Mouse (Mus musculus) R1 (cell line): Measurements from ENCODE around the gene 1700123O20Rik.

Experiments
- DNase-seq: peaks from one replicate; pipeline ENCODE4 v3.0.0-alpha.2; 2018; ENCODE audit warnings: low read depth, low spot score

The 1700123O20Rik gene

DNA sequence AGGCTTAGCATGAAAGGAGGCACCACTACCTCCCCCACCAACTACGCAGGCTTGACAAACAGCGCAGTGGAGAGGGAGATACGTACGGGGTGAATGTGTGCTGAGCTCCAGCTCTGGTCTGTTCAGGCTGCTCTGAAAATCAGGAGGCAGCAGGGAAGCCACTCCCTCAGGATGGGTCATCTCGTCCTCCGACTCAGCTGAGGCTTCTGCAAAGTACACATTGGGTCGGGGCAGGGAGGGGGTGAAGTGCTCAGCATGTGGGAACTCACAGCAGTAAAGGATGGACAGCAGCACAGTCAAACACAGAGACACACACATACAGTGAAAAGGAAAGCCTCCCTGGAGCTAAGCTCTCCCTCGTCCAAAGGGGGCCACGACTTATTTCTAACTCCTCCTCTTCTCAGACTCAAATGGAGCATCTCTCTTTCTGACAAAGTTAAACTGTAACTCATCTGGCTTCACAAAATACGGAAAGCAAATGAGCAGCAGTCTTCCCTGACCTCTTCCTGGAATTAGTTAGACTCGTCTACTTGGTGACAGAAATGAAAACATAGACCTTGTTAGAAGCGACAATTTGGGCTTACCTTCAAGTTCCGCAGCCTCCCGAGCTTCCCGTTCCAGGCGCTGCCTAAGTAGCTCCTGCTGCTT lies 7.2 kb upstream of the 1700123O20Rik start:
- peak; percentile 36 for DNase-seq

DNA sequence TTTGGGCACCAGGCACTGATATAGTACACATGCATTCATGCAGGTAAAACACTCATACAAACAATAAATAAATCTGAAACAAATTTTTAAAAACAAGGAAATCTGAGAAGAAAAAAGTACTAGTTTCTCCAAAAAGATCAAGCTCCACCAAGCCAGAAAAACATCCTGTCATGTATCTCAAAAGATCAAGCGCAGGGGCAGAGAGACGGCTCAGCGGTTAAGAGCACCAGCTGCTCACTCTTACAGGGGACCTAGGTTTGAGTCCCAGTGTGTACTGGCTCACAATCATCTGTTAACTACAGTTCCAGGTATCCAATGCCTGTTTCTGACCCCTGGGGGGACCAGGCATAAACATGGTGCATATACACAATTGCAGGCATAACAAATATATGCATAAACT lies 3.6 kb upstream of the 1700123O20Rik start:
- DNase-seq: no peak

DNA sequence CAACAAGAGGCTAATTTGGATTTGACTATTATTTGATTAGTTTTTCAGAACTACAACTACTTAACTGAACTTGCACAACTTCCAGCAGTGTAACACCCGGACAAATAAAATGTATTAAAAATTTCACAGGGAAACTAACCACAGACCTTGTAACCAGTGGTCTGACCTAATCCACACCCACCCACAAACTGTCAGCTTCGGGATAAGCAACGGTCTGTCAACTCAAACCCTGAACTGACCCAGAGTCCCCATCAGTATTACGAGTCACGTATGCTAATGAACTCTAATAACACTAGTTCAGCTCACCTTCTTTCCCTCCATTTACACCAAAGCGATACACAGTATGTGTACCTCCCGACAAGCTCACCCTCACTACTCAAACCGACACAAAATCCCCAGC lies 545 bp upstream of the 1700123O20Rik start:
- no peak for DNase-seq

DNA sequence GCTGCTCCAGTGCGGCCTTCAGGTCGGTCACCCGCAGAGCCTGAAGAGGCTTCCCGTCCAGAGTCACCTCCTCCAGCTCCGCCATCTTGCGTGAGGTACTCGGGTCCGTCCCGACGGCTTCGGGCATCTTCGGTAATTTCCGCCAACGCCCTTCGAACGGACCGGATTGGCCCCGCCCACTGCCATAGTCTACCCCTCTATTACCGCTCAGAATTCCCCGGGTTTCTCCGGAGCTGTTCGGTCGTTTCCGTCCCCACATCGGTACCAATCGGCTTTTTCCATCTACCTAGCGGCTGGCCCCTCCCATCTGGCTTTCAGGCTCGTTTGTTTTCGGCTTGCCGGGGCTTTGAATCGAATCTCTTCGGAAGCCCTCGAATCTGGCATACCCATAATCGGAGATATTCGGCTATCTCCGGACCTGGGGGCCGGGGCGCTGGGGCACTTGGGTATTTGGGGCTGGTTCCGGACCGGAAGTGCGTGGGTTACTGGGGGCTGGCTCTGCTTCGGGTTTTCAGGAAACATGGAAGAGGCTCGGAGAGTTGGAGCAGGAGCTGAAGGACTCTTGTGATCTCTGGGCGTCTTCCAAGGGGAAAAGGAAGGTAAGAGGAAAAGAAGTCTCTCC lies 617 bp downstream of the 1700123O20Rik start, which contains the start of gene Acin1:
Acin1 (minus strand) TSS at position 410 of the 622 bp plus-strand sequence.
- peak; percentile 98 for DNase-seq

DNA sequence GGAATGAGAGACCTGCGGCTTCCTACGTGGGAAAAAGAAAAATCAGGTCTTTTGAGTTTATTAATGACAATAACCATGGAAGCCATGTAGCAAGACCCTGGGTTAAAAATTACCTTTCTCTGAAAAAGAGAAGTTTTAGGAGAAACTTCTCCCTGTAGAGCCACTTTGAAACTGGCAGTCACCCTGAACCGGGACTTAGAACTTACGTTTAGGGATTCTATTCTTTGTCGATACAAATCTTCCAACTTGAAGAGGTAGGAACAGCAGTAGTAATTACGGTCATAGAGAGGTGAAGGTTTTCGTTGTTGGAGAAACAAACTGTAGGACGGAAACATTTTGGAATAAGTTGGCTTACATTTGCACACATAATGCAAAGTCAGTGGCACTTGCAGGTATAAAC lies 1.2 kb downstream of the 1700123O20Rik start:
- no peak for DNase-seq

DNA sequence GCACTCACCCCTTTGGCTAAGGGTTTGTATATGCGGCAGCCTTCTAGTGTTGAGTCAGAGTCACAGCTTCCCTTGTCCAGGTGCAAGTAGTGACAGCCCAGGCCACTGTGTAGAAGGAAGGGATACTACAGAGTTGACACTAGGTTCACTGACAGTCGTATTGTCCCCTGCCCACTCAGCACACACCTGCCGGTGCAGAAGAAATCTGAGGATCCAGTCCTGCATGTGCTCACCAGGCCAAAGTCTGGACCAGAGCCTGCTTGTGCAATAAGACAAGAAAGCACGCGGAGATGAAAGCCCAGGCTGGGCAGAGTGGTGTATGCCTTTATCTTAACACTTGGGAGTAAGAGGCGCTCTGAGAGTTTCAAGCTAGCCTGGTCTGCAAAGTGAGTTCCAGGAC lies 9.0 kb downstream of the 1700123O20Rik start:
- DNase-seq: no peak

DNA sequence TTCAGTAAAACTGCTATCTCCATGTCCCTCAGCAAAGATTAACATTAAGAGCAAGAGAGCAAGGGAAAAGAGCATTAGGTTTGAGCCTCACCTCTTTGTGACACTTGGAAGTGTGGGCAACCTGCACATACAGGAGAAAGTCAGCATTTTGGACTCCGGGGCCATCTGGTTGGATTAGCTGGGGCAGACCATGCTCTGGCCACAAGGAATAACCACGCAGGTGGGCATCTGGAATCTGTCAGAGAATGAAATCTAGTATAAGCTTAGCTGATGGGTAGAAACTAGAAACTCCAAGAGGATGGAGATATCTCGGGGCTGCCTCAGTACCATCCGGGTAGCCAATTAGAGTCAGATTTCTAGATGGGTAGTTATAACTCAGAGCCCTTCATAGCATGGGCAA lies 10.7 kb downstream of the 1700123O20Rik start:
- DNase-seq: no peak

DNA sequence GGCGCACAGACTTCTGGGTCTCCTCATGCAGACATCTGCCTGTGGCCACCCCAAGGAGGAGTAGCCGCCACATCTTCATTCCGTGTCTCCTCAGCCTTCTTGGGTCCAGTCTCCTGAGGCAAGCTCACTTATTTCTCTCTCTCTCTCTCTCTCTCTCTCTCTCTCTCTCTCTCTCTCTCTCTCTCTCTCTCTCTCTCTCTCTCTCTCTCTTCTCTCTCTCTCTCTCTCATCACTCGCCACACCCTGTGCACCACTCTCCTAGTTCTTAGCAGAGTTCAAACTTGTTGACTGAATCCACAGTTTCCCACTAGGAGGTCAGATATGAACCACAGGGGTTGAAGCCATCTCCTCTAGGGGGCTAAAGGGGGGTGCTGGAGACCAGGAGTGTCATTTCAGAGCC lies 12.7 kb downstream of the 1700123O20Rik start, which contains the start of gene Gm29776:
Gm29776 (minus strand) TSS at position 101 of the 400 bp plus-strand sequence.
- DNase-seq: no peak

DNA sequence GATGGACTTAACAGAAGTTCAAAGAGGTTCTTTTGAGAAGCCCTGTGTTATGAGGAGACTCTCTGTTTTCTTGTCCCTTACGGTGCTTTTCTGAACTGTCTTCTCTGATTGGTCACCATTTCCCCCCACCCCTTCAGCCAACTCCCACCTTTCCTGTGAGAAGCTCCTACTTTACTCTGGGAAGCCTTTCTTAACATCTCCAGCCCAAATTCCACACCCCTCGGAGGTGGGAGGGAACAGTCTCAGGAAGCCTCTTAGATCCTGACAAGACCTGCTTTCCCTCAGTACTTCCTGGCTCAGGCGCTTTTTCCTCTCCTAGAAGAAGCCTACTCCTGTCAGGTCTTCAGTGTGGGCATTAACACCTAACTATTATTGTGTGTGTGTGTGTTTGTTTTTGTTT lies 13.6 kb downstream of the 1700123O20Rik start:
- DNase-seq: peak; percentile 82

DNA sequence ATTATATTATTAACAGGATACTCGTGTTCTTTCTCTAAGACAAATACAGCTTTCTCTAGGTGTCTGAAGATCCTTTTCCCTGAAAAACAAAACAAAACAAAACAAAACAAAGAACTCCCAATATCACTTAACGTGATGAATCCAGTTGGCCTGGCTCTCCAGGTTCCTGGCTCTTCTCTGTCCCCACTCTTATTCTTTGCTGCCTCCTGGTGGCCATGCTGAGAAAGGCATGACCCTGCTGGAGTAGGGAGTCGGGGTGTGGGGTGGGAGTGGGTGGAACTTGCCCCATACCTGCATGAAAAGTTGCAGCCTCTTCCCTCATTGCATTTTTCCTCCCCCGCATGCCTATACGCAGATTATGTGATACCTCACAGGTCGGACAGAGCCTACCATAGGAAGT lies 15.3 kb downstream of the 1700123O20Rik start:
- peak; percentile 85 for DNase-seq

DNA sequence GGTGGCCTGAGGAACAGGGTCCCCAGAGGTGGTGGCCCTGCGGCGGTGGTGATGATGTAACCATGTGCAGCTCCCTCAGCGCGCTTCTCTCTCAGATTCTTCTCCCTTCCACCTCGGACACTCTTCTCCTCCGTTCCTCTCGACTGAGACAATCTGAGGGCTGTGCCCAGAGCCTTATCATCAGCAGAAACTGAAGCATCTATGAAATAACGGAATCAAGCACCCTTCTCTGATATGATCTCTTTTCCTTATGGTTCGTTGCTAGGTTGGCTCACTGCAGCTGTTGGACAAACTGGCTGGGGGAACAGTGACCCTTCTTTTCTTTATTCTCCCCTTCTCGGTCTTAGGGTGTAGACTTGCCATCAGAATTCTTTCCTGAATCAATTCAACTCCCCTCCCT lies 17.2 kb downstream of the 1700123O20Rik start:
- DNase-seq: no peak

DNA sequence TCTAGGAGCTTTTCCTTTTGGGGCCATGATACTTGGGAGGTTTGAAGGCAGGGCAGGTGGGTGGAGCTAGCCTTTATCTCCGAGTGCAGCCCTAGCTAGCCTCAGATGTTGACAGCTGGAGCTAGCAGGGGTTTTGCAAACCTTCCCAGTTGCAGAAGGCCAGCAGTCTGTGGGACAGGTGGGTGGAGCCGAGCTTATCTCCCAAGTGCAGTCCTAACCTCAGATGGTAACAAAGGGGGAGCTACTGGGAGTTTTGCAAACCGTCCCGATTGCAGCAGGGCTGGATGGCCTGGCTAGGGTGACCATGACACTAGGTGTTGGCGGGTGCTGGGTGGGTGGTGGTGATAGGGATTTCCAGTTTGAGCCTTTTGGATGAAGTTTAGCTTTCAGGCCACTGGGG lies 19.8 kb downstream of the 1700123O20Rik start:
- DNase-seq: no peak

DNA sequence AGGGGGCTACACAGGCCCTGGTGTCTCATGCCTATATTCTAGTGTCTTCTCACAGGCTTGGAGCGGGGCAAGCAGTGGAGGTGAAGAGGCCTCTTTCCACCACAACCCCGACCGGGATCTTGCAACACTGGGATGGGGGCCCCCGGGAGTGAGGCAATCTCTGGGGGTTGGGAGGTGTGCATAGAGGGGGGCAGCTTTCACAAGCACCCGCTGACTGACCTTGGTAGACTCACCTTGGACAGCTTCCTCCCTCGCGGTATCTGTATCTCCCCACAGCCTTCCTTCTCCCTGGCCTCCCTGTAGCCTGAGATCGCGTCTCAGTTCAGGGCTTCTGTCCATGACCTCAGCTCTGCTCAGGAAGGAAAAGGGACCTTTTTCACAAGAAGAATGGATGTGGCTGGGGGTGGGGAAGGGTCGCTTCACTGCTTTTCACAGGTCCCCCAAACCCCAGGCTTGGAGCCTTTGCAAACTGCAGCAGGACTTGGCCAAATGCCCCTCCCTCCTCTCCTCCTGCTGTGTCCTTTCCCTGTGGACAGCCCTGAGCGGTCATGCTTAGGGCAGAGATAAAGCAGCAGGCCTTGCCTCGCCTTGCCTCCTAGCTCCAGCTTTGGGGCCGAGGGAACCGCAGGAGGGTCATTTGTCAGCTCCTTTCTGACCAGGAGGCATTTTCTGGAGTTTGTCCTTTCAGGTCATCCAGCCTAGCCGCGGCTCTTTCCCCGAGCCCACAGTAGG lies 20.7 kb downstream of the 1700123O20Rik start:
- no peak for DNase-seq

DNA sequence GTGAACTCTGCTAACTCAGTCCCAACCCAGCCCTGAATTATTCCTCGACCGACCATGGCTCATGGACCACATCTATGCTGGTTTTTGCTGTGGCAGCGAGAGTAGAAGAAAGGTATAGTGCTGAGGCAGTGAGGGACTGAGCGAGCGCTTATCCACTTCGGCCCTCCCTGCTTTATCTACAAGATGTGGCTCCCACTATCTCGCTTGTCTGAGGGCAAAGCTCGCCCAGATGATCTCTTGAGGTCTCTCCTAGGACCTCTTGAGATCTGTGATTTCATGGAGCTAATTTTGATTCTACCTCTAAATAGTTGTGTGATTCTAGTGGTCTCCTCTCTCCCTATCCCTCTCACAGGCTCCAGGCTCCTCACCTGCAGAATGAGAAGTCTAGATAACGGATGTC lies 23.0 kb downstream of the 1700123O20Rik start:
- no peak for DNase-seq

DNA sequence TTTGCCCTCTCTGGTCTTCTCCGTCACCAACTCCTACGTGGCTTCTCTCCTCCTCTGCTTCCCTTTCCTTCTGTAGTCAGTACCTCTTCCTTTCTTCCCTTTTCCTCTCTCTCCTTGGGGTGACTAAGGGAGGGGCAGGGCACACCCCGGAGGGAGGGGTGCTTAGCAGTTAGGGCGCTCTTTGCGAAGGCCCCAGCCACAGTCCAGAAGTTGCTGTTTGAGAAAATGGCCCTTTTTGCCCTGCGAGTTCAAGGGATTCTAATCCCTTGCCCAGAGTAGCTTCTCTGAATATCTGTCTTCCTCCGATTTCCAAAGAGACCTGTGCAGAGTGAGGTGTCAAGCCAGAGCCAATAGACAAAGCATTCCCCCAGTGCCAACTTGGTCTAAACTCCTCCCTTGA lies 26.1 kb downstream of the 1700123O20Rik start, which contains the start of gene Cebpe:
Cebpe (minus strand) TSS at position 101 of the 400 bp plus-strand sequence.
- DNase-seq: no peak

DNA sequence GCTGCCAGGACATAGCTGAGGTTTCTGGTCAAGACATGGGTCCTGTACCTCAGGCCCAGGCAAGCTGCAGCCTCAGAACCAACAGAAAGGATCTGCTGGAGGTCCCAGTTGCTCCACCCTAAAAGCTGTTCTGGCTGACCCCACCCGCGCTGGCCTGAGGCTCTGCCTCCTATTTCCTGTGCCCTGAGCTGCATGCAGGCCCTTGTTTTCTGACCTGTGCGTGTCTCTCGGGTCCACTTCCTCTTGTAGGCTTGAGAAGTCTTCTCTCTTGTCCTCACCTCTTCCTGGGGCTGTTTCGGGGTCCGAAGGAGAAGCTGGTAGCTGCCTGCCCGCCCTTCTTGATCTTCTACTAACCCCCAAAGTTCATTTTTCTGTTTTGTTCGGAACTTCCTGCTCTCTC lies 26.8 kb downstream of the 1700123O20Rik start:
- no peak for DNase-seq

DNA sequence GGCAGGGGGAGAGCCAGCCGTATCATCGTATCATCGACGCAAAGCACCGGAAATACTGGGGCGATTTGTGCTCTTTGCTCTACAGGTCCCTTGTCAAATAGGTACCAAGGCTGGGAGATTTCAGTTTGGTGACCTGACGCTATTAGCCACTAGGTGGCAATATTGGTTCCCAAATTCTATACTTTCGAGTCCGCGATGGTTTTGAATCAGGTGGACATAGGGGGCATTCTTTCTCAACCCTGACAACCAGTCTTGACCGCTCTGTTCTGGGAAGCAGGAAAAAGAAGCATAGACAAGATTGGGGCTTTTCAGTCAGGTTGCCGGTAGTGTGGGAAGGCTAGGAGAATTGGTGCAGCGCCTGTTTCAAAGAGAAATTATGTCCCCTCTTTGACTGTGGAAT lies 28.1 kb downstream of the 1700123O20Rik start:
- DNase-seq: peak; percentile 93

DNA sequence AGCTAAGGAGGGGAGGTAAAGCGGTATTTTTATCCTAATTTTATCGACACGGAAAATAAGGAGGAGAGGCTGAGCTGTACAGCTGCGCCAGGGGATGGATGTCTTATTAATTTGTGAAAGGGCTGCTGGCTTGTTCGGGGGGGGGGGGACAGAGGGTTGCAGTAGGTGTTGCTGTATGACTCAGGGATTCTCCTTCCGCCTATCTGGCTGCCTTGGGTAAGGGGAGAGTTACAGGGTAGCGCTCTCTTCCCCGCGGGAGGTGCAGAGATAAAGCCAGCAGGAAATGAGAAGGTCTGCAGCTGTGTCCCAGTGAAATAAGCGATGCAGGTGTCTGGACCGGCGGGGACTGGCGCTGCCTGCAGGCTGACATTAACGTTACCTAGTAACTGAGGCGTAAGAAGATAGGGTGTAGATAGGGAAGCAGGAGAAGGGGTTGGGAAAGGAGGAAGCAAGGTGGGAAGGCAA lies 28.6 kb downstream of the 1700123O20Rik start:
- peak; percentile 80 for DNase-seq

DNA sequence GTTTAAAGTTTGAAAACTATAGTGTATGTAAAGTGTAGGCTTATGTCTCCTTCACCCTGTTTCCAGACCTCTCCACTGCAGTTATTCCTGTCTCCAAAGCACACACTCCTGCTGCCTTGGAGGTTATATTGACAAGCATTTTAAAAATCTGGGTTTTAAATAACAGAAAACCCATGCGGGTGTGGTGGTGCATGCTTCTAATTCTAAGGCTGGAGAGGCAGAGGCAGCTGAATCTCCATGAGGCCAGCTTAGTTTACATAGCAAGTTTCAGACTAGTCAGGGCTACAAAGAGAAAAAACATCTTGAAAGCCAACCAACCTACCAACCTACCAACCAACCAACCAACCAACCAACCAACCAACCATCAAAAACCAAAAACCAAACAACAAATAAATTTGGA lies 29.4 kb downstream of the 1700123O20Rik start:
- no peak for DNase-seq

DNA sequence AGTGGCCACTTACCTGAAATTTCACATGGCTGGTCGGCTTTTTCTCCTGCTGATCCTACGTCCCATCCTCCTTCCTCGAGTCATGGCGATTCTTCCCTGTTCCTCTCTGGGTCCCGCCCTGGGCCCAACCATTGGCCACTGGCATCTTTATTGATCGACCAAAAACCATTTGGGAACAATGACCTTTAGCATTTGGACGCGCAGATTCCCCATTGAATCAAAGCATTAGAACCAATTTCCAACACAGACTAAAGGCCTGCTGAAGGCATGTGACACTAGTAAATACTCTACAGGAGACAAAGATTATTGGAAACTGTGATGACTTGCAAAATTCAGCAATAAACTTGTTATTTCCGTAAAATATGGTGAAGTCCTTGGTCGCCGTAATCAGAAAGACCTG lies 34.0 kb downstream of the 1700123O20Rik start:
- no peak for DNase-seq

DNA sequence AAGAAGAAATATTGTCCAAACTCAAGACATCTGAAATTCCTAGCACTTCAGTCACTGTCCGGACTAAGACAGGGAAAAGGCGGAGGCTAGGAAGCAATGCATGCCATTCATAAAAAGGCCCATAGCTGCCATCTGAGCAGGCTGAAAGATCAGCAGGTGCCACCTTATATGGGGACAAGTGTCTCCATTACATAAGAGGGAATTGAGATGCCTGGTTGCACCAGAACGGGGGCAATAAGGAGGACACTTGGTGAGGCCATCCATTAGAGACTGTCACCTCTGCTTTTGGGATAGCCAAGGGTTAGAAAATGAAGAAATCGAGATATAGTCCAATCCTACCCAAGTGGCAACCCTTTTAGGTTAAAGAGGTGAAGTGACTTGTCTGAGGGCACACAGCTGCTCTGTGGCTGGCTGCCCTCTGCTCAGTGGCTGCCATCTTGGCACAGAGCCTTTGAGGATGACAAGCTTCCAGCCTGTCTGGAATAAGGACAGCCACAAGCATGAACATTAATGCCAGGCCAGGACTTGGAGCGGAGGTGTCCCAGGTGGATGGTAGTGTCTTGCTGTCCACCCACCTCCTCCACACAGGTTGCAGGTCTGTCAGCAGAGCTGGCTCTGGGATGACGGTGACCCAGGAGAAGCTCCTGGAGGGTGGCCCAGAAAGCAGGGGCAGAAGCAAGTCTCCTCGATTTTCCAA lies 34.8 kb downstream of the 1700123O20Rik start:
- DNase-seq: no peak

DNA sequence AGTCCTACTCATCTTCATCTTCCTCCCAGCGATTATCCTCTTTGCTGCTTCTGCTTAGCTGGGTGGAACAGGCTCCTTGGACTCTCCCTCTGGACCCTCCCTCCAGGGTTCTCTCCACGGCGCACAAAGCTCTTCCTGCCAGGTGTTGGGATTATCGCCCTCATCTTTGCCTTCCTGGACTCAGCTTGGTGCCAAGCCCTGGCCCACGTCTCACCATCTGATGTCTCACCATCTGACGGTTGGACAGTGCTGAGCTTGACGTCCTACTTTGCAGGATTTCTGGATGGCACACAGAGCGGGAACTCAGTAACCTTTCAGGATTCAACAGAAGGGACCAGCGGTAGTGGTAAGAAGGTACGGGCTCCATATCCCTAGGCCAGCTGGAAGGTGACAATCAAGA lies 35.7 kb downstream of the 1700123O20Rik start:
- DNase-seq: no peak
